Mouse (Mus musculus): ENCODE measurements around the gene Gm128.

DNA sequence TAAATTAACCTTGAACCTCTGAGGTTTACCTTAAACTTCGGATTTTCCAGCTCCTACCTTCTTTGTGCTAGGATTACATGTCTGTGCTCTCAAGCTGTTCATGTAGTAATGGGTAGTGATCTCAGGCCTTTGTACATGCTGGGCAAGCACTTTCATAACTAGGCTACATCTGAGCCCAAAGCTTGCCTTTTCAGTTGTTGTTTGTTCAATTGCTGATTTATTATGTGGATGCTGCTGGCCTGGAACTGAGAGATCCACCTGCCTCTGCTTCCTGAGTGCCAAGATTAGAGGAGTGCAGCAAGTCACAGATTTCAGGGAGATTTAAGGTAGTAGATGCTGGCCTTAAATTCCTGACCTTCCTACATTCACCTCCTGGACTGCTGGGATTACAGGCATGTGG lies 42.3 kb downstream of the Gm128 start:
- no peak for TF ChIP-seq POLR2A (IDR thresholded peaks at IDR 0.05; ENCODE audit: borderline replicate concordance, extremely low read depth, low read depth, low read length)
- TF ChIP-seq CTCF (IDR thresholded peaks at IDR 0.05; ENCODE audit: insufficient read depth, low read length) = no peak

All from lung, adult 2 months (tissue).